Mouse (Mus musculus) CH12.LX (cell line): ENCODE data around the gene Casq1.

Experiments
- BHLHE40 ChIP-seq: IDR thresholded peaks from 2 replicates; pipeline ENCODE4 v1.6.1; 2011; ENCODE audit warnings: mild to moderate bottlenecking, low read depth, low read length, improper control_type of control experiment
- CHD2 ChIP-seq: IDR thresholded peaks from 2 replicates; pipeline ENCODE4 v1.6.1; 2011; ENCODE audit warnings: low read length, improper control_type of control experiment
- POLR2A ChIP-seq: IDR thresholded peaks from 2 replicates; pipeline ENCODE4 v1.6.1; 2011; ENCODE audit warnings: low read depth, mild to moderate bottlenecking, improper control_type of control experiment, low read length
- TCF12 ChIP-seq: IDR thresholded peaks from 2 replicates; pipeline ENCODE4 v1.6.1; 2014; ENCODE audit warnings: low read depth, mild to moderate bottlenecking, inconsistent platforms, low read length, improper control_type of control experiment

- TF ChIP-seq POLR2A, result no peak
- TF ChIP-seq BHLHE40, result no peak
- no peak for TF ChIP-seq TCF12
- no peak for TF ChIP-seq CHD2
Measured at GRCm38 (mm10) chr1:172240945-172241708, 21.5 kb upstream of the Casq1 start.
